Mouse (Mus musculus): Measurements from ENCODE around the gene 6430571L13Rik.

The 6430571L13Rik gene

GRCm38 (mm10) chr9:107340267-107340859 lies at the start of gene 6430571L13Rik:
TSS of gene 6430571L13Rik (plus strand) at chr9:107340602.
- in situ Hi-C loops (cut with MseI, MboI), result no loop called here

GRCm38 (mm10) chr9:107290897-107291296 lies 49.5 kb upstream of the 6430571L13Rik start:
- in situ Hi-C loops (cut with MseI, MboI), result loop anchor here (5.0 kb wide), 2 partner anchors 44 to 46 kb away; partner anchors contain the start of gene Hemk1 (in 1 of the 2)

GRCm38 (mm10) chr9:107294249-107294648 lies 46.2 kb upstream of the 6430571L13Rik start:
- in situ Hi-C loops (cut with MseI, MboI), result loop anchor here (5.0 kb wide), 2 partner anchors 43 to 47 kb away; partner anchors contain the start of gene Hemk1 (in 1 of the 2)

- in situ Hi-C loops (cut with MseI, MboI), result loop anchor here in 1 of 2 experiments (5.0 kb wide), 1 partner anchor 42 kb away; the partner anchor contains the start of gene Hemk1
These were observed 44.8 kb upstream of the 6430571L13Rik start for GRCm38 (mm10) chr9:107295616-107296015.

- in situ Hi-C loops (cut with MseI, MboI), result loop anchor here in 1 of 2 experiments (5.0 kb wide), 1 partner anchor 41 kb away; the partner anchor contains the start of gene Hemk1
These were observed 44.6 kb upstream of the 6430571L13Rik start, which contains the start of gene Cish for GRCm38 (mm10) chr9:107296016-107296040. TSS of gene Cish (plus strand) at chr9:107296026.

- in situ Hi-C loops (cut with MseI, MboI), result loop anchor here in 1 of 2 experiments (5.0 kb wide), 1 partner anchor 41 kb away; the partner anchor contains the start of gene Hemk1
These were observed 44.4 kb upstream of the 6430571L13Rik start for GRCm38 (mm10) chr9:107296041-107296440.

- in situ Hi-C loops (cut with MseI, MboI), result loop anchor here in 1 of 2 experiments (5.0 kb wide), 1 partner anchor 41 kb away; the partner anchor contains the start of gene Hemk1
These were observed 43.9 kb upstream of the 6430571L13Rik start for GRCm38 (mm10) chr9:107296501-107296965.

GRCm38 (mm10) chr9:107297059-107297458 lies 43.3 kb upstream of the 6430571L13Rik start:
- in situ Hi-C loops (cut with MseI, MboI), result loop anchor here in 1 of 2 experiments (5.0 kb wide), 1 partner anchor 40 kb away; the partner anchor contains the start of gene Hemk1

GRCm38 (mm10) chr9:107297658-107298057 lies 42.7 kb upstream of the 6430571L13Rik start:
- in situ Hi-C loops (cut with MseI, MboI), result loop anchor here in 1 of 2 experiments (5.0 kb wide), 1 partner anchor 40 kb away; the partner anchor contains the start of gene Hemk1

- in situ Hi-C loops (cut with MseI, MboI), result loop anchor here in 1 of 2 experiments (5.0 kb wide), 1 partner anchor 39 kb away; the partner anchor contains the start of gene Hemk1
These were observed 42.2 kb upstream of the 6430571L13Rik start for GRCm38 (mm10) chr9:107298059-107298780.

GRCm38 (mm10) chr9:107298876-107299275 lies 41.5 kb upstream of the 6430571L13Rik start:
- in situ Hi-C loops (cut with MseI, MboI), result loop anchor here in 1 of 2 experiments (5.0 kb wide), 1 partner anchor 38 kb away; the partner anchor contains the start of gene Hemk1

- in situ Hi-C loops (cut with MseI, MboI), result loop anchor here in 1 of 2 experiments (5.0 kb wide), 1 partner anchor 38 kb away; the partner anchor contains the start of gene Hemk1
These were observed 40.6 kb upstream of the 6430571L13Rik start for GRCm38 (mm10) chr9:107299783-107300182.

GRCm38 (mm10) chr9:107300224-107300973 lies 40.0 kb upstream of the 6430571L13Rik start:
- in situ Hi-C loops (cut with MseI, MboI), result no loop called here

GRCm38 (mm10) chr9:107301554-107302331 lies 38.7 kb upstream of the 6430571L13Rik start:
- in situ Hi-C loops (cut with MseI, MboI), result no loop called here

- in situ Hi-C loops (cut with MseI, MboI), result no loop called here
These were observed 37.8 kb upstream of the 6430571L13Rik start for GRCm38 (mm10) chr9:107302592-107302991.

- in situ Hi-C loops (cut with MseI, MboI), result no loop called here
These were observed 37.1 kb upstream of the 6430571L13Rik start for GRCm38 (mm10) chr9:107303121-107303820.

GRCm38 (mm10) chr9:107303900-107304299 lies 36.5 kb upstream of the 6430571L13Rik start:
- in situ Hi-C loops (cut with MseI, MboI), result no loop called here

- in situ Hi-C loops (cut with MseI, MboI), result no loop called here
These were observed 36.0 kb upstream of the 6430571L13Rik start for GRCm38 (mm10) chr9:107304383-107304782.

- in situ Hi-C loops (cut with MseI, MboI), result no loop called here
These were observed 35.4 kb upstream of the 6430571L13Rik start for GRCm38 (mm10) chr9:107305012-107305411.
